Mouse (Mus musculus) neural tube, embryonic 12.5 days (tissue): ENCODE measurements around the gene Actbl2. TPM values are rescaled to one million over a fixed set of nuclear protein-coding genes. Genes with fewer than 3 reads are reported as not detected.

Source experiments
- ATAC-seq: fragments of 200-750 bp; cut with Nextera tagmentation; 2 replicates; pipeline ENCODE4 v1.8.0; 2017; ENCODE audit warnings: low read depth, mild to moderate bottlenecking, moderate TSS enrichment, moderate library complexity; ENCODE audit not compliant: low FRiP score
- H3K27ac ChIP-seq: fragments of 300-500 bp; sonication (generic); 2 replicates; pipeline ENCODE4 v1.5.1; 2016
- H3K27me3 ChIP-seq: fragments of 300-500 bp; sonication (generic); replicated peaks from 2 replicates; pipeline ENCODE4 v1.6.1; 2016; ENCODE audit warnings: mild to moderate bottlenecking
- H3K36me3 ChIP-seq: fragments of 300-500 bp; sonication (generic); 2 replicates; pipeline ENCODE4 v1.6.1; 2016; ENCODE audit warnings: mild to moderate bottlenecking
- H3K4me1 ChIP-seq: fragments of 300-500 bp; sonication (generic); 2 replicates; pipeline ENCODE4 v1.6.1; 2016
- H3K4me2 ChIP-seq: fragments of 300-500 bp; sonication (generic); replicated peaks from 2 replicates; pipeline ENCODE4 v1.6.1; 2016; ENCODE audit warnings: mild to moderate bottlenecking
- H3K4me3 ChIP-seq: fragments of 300-500 bp; sonication (generic); 2 replicates; pipeline ENCODE4 v1.5.1; 2016
- H3K9ac ChIP-seq: fragments of 300-500 bp; sonication (generic); 2 replicates; pipeline ENCODE4 v1.6.1; 2016; ENCODE audit warnings: mild to moderate bottlenecking
- H3K9me3 ChIP-seq: fragments of 300-500 bp; sonication (generic); 2 replicates; pipeline ENCODE4 v1.6.1; 2016; ENCODE audit warnings: mild to moderate bottlenecking
- WGBS: fragments of 180-500 bp; shearing (Covaris S2); methylation state at CpG from one replicate; pipeline ENCODE4 v1.1.7; 2016; 5-methylcytosine and 5-hydroxymethylcytosine counted together
- polyA plus RNA-seq: library from polyadenylated mRNA; unstranded; fragments of >200 nt; fragmentation: Nextera tagmentation; extraction: Ambion mirVana; gene quantifications from 2 replicates; pipeline ENCODE4 v1.2.1, GENCODE M21; 2016

Actbl2 gene
- polyA plus RNA-seq, 1 experiment from 2014 or later, result not detected

- Histone ChIP-seq H3K9me3 (no peaks in the 10 kb centered on the region), H3K4me3 (no peak overlapping the region), H3K27ac (no peak overlapping the region), H3K9ac (no peak overlapping the region), H3K27me3 (no peaks in the 10 kb centered on the region), H3K4me1 (no peaks in the 10 kb centered on the region), H3K4me2 (no peak overlapping the region), H3K36me3 (no peaks in the 10 kb centered on the region)
- WGBS, result 92% methylated on average over 10 of the region's 10 CpGs
- ATAC-seq, result no peak
These were observed 31.9 kb downstream of the Actbl2 start for GRCm38 (mm10) chr13:111286461-111287385.

GRCm38 (mm10) chr13:111291161-111291957 is 36.5 kb downstream of the Actbl2 start:
- Histone ChIP-seq H3K4me2 (no peak overlapping the region), H3K27ac (no peak overlapping the region), H3K9ac (no peak overlapping the region), H3K9me3 (no peaks in the 10 kb centered on the region), H3K27me3 (no peaks in the 10 kb centered on the region), H3K4me1 (no peaks in the 10 kb centered on the region), H3K36me3 (no peaks in the 10 kb centered on the region), H3K4me3 (no peak overlapping the region)
- WGBS, result 79% methylated on average over 17 of the region's 17 CpGs
- ATAC-seq, result no peak

- ATAC-seq, result no peak
- no peak overlapping the region for H3K4me2 ChIP-seq
- 48% methylated on average over 7 of the region's 7 CpGs for WGBS
- H3K36me3 ChIP-seq, result no peaks in the 10 kb centered on the region
- no peaks in the 10 kb centered on the region for H3K4me1 ChIP-seq
- H3K9ac ChIP-seq, result no peak overlapping the region
- no peak overlapping the region for H3K27ac ChIP-seq
- H3K27me3 ChIP-seq, result no peaks in the 10 kb centered on the region
- H3K9me3 ChIP-seq, result no peaks in the 10 kb centered on the region
- H3K4me3 ChIP-seq, result no peak overlapping the region
These were observed 37.2 kb downstream of the Actbl2 start for GRCm38 (mm10) chr13:111291958-111292493.

- H3K4me1 ChIP-seq, result no peaks in the 10 kb centered on the region
- no peaks in the 10 kb centered on the region for H3K9me3 ChIP-seq
- H3K36me3 ChIP-seq, result no peaks in the 10 kb centered on the region
- no peak overlapping the region for H3K4me3 ChIP-seq
- no peaks in the 10 kb centered on the region for H3K27me3 ChIP-seq
- H3K27ac ChIP-seq, result no peak overlapping the region
- no peak overlapping the region for H3K4me2 ChIP-seq
- H3K9ac ChIP-seq, result no peak overlapping the region
- 89% methylated on average over 2 of the region's 2 CpGs for WGBS
- ATAC-seq, result no peak
These were observed 38.7 kb downstream of the Actbl2 start for GRCm38 (mm10) chr13:111293478-111293877.

- H3K4me1 ChIP-seq, result no peaks in the 10 kb centered on the region
- 82% methylated on average over 4 of the region's 4 CpGs for WGBS
- no peaks in the 10 kb centered on the region for H3K9me3 ChIP-seq
- no peaks in the 10 kb centered on the region for H3K36me3 ChIP-seq
- no peak overlapping the region for H3K9ac ChIP-seq
- no peaks in the 10 kb centered on the region for H3K27me3 ChIP-seq
- no peak overlapping the region for H3K27ac ChIP-seq
- no peak overlapping the region for H3K4me2 ChIP-seq
- ATAC-seq, result no peak
- no peak overlapping the region for H3K4me3 ChIP-seq
These were observed 40.2 kb downstream of the Actbl2 start for GRCm38 (mm10) chr13:111294965-111295494.

GRCm38 (mm10) chr13:111296029-111296428 is 41.2 kb downstream of the Actbl2 start:
- no peak overlapping the region for H3K9ac ChIP-seq
- WGBS, result 77% methylated on average over 5 of the region's 5 CpGs
- ATAC-seq, result no peak

GRCm38 (mm10) chr13:111297614-111298013 is 42.8 kb downstream of the Actbl2 start:
- WGBS, result 88% methylated on average over 6 of the region's 6 CpGs

More at GRCm38 (mm10) chr13:111296029-111296428, 41.2 kb downstream of the Actbl2 start:
- Histone ChIP-seq H3K27me3 (no peaks in the 10 kb centered on the region), H3K4me1 (no peaks in the 10 kb centered on the region), H3K36me3 (no peaks in the 10 kb centered on the region), H3K27ac (no peak overlapping the region), H3K4me2 (no peak overlapping the region), H3K9me3 (no peaks in the 10 kb centered on the region), H3K4me3 (no peak overlapping the region)

GRCm38 (mm10) chr13:111299145-111299713 is 44.4 kb downstream of the Actbl2 start:
- Histone ChIP-seq H3K27ac (no peak overlapping the region), H3K4me3 (no peak overlapping the region), H3K4me2 (no peak overlapping the region), H3K27me3 (no peaks in the 10 kb centered on the region), H3K36me3 (no peaks in the 10 kb centered on the region), H3K9ac (no peak overlapping the region), H3K4me1 (no peaks in the 10 kb centered on the region), H3K9me3 (no peaks in the 10 kb centered on the region)
- ATAC-seq, result no peak
- WGBS, result 85% methylated on average over 8 of the region's 8 CpGs

More at GRCm38 (mm10) chr13:111297614-111298013, 42.8 kb downstream of the Actbl2 start:
- Histone ChIP-seq H3K27ac (no peak overlapping the region), H3K4me3 (no peak overlapping the region), H3K4me1 (no peaks in the 10 kb centered on the region), H3K36me3 (no peaks in the 10 kb centered on the region), H3K27me3 (no peaks in the 10 kb centered on the region), H3K9me3 (no peaks in the 10 kb centered on the region), H3K9ac (no peak overlapping the region), H3K4me2 (no peak overlapping the region)
- ATAC-seq, result no peak

- no peak for ATAC-seq
These were observed 46.0 kb downstream of the Actbl2 start for GRCm38 (mm10) chr13:111300846-111301245.

GRCm38 (mm10) chr13:111301431-111301830 is 46.6 kb downstream of the Actbl2 start:
- no peaks in the 10 kb centered on the region for H3K9me3 ChIP-seq
- no peak overlapping the region for H3K9ac ChIP-seq
- H3K4me1 ChIP-seq, result no peaks in the 10 kb centered on the region
- H3K36me3 ChIP-seq, result no peaks in the 10 kb centered on the region
- H3K27ac ChIP-seq, result no peak overlapping the region
- H3K4me3 ChIP-seq, result no peak overlapping the region
- H3K27me3 ChIP-seq, result no peaks in the 10 kb centered on the region
- WGBS, result 87% methylated on average over 2 of the region's 2 CpGs
- no peak for ATAC-seq
- H3K4me2 ChIP-seq, result no peak overlapping the region

More at GRCm38 (mm10) chr13:111300846-111301245, 46.0 kb downstream of the Actbl2 start:
- H3K9ac ChIP-seq, result no peak overlapping the region
- 85% methylated on average over 3 of the region's 3 CpGs for WGBS
- H3K4me2 ChIP-seq, result no peak overlapping the region
- no peak overlapping the region for H3K4me3 ChIP-seq
- no peaks in the 10 kb centered on the region for H3K27me3 ChIP-seq
- no peak overlapping the region for H3K27ac ChIP-seq
- H3K9me3 ChIP-seq, result no peaks in the 10 kb centered on the region
- no peaks in the 10 kb centered on the region for H3K36me3 ChIP-seq
- H3K4me1 ChIP-seq, result no peaks in the 10 kb centered on the region

GRCm38 (mm10) chr13:111304194-111304593 is 49.4 kb downstream of the Actbl2 start:
- no peak overlapping the region for H3K4me3 ChIP-seq
- 94% methylated on average over 2 of the region's 2 CpGs for WGBS
- ATAC-seq, result no peak
- H3K27me3 ChIP-seq, result no peaks in the 10 kb centered on the region
- H3K4me2 ChIP-seq, result no peak overlapping the region
- no peak overlapping the region for H3K27ac ChIP-seq
- no peaks in the 10 kb centered on the region for H3K4me1 ChIP-seq
- H3K36me3 ChIP-seq, result no peaks in the 10 kb centered on the region
- H3K9me3 ChIP-seq, result no peaks in the 10 kb centered on the region
- no peak overlapping the region for H3K9ac ChIP-seq
